In genomic region chr7:139979011-139979719, GRCm38 (mm10) we compare ENCODE assay signal across 8 mouse cellular contexts. TPM values are rescaled to one million over a fixed set of nuclear protein-coding genes. Genes with fewer than 3 reads are reported as not detected.
DNase-seq lines count a peak whose midpoint lies in the region; ATAC-seq and TF ChIP-seq lines count a peak whose summit lies in the region.

No protein-coding gene starts in this region.

- DNase-seq in embryo, embryonic 10 days (ENCODE audit: low spot score): peak; percentile 37
- DNase-seq in embryo, embryonic 9.5 days (ENCODE audit: extremely low spot score): no peak
- DNase-seq in kidney, postnatal 0 days (ENCODE audit: low spot score): no peak
- DNase-seq in ovary, adult 18-20 months (ENCODE audit: low spot score): no peak
- DNase-seq in ovary, postnatal 14 days (ENCODE audit: low spot score): no peak

- no peaks in the 10 kb centered on the region for H3K9me3 ChIP-seq in ES-Bruce4 (replicated peaks; ENCODE audit: control insufficient read depth, insufficient read depth, low read length, poor library complexity, severe bottlenecking)
- no peaks in the 10 kb centered on the region for H3K9me3 ChIP-seq in forebrain, embryonic 13.5 days (replicated peaks)
- no peaks in the 10 kb centered on the region for H3K9me3 ChIP-seq in kidney, postnatal 0 days (replicated peaks; ENCODE audit: low read length)

- no peak for TF ChIP-seq EP300 in ES-Bruce4 (IDR thresholded peaks at IDR 0.05; ENCODE audit: insufficient read depth, low read depth, low read length)

- no peak overlapping the region for H3K9ac ChIP-seq in ES-Bruce4 (ENCODE audit: low read depth, poor library complexity, severe bottlenecking)
- H3K9ac ChIP-seq in forebrain, embryonic 13.5 days: peak overlapping the region; percentile 72
- peak overlapping the region; percentile 32; the same call in 1 of the 2 replicates for H3K9ac ChIP-seq in kidney, postnatal 0 days (ENCODE audit: low read depth, low read length)

- 46% methylated on average over 13 of the region's 13 CpGs for WGBS in forebrain, embryonic 13.5 days
- 39% methylated on average over 13 of the region's 13 CpGs for WGBS in kidney, postnatal 0 days

- H3K4me1 ChIP-seq in ES-Bruce4 (ENCODE audit: control insufficient read depth, insufficient read depth, low read length): peaks cover 15% of the 10 kb centered on the region
- H3K4me1 ChIP-seq in forebrain, embryonic 13.5 days: peaks cover 13% of the 10 kb centered on the region
- no peaks in the 10 kb centered on the region for H3K4me1 ChIP-seq in kidney, postnatal 0 days (replicated peaks; ENCODE audit: insufficient read depth, low read length)

- H3K36me3 ChIP-seq in ES-Bruce4 (ENCODE audit: control insufficient read depth, insufficient read depth, low read length, poor library complexity, severe bottlenecking): no peaks in the 10 kb centered on the region
- H3K36me3 ChIP-seq in forebrain, embryonic 13.5 days (ENCODE audit: poor library complexity, severe bottlenecking): peaks cover 6% of the 10 kb centered on the region; the same call in 1 of the 2 replicates
- no peaks in the 10 kb centered on the region for H3K36me3 ChIP-seq in kidney, postnatal 0 days (ENCODE audit: insufficient read depth, low read length)

- H3K27ac ChIP-seq in ES-Bruce4 (ENCODE audit: insufficient read depth, low read length): no peak overlapping the region
- H3K27ac ChIP-seq in forebrain, embryonic 13.5 days: no peak overlapping the region
- no peak overlapping the region for H3K27ac ChIP-seq in kidney, postnatal 0 days

- H3K4me3 ChIP-seq in ES-Bruce4 (ENCODE audit: low read depth, low read length): peak overlapping the region; percentile 40
- H3K4me3 ChIP-seq in forebrain, embryonic 13.5 days: peak overlapping the region; percentile 53
- peak overlapping the region; percentile 42 for H3K4me3 ChIP-seq in kidney, postnatal 0 days (replicated peaks; ENCODE audit: low read depth, low read length)

- H3K27me3 ChIP-seq in ES-Bruce4 (ENCODE audit: control insufficient read depth, insufficient read depth, low read length, poor library complexity, severe bottlenecking): no peaks in the 10 kb centered on the region
- 0 out of 2 replicates have a peak, but pooled peaks cover 2% of the 10 kb centered on the region for H3K27me3 ChIP-seq in forebrain, embryonic 13.5 days
- no peaks in the 10 kb centered on the region for H3K27me3 ChIP-seq in kidney, postnatal 0 days (ENCODE audit: insufficient read depth, low read length)

- TF ChIP-seq CTCF in ES-Bruce4 (IDR thresholded peaks at IDR 0.05; ENCODE audit: low read depth, low read length): no peak
- TF ChIP-seq CTCF in kidney, postnatal 0 days (IDR thresholded peaks at IDR 0.05; ENCODE audit: low read depth): no peak

- no peak for TF ChIP-seq POLR2A in ES-Bruce4 (IDR thresholded peaks at IDR 0.05; ENCODE audit: insufficient read depth, low read length)

- ATAC-seq in forebrain, embryonic 13.5 days: peak; percentile 60
- ATAC-seq in kidney, postnatal 0 days (replicated peaks; ENCODE audit: low FRiP score, low read depth): peak; percentile 41; the same call in 1 of the 2 replicates
- ATAC-seq in monocyte, adult 5-6 weeks (replicated peaks; ENCODE audit: insufficient number of reproducible peaks, low FRiP score, low TSS enrichment, poor library complexity, severe bottlenecking): 0 out of 2 replicates have a peak, but pooled peaks have one; percentile 8

- H3K4me2 ChIP-seq in forebrain, embryonic 13.5 days: peak overlapping the region; percentile 89
- H3K4me2 ChIP-seq in kidney, postnatal 0 days (ENCODE audit: low read length): peak overlapping the region; percentile 69

RNA-seq across cellular contexts. Expression of gene 6430531B16Rik, which starts 0.6 kb away (rescaled TPM):
- 3.6 and 3.9 TPM in 2 replicates for polyA plus RNA-seq in ES-Bruce4 (2011; ENCODE audit: insufficient read depth, insufficient read length, low read depth, missing spikeins)
- polyA plus RNA-seq in forebrain, embryonic 13.5 days (2015; fragmentation: Nextera tagmentation; extraction: Ambion mirVana): 0.50 and 1.2 TPM in 2 replicates
- 0.28 and 0.36 TPM in 2 replicates for polyA plus RNA-seq in kidney, postnatal 0 days (2015; fragmentation: Nextera tagmentation; extraction: Ambion mirVana)
- 1.5 TPM in 1 of 3 replicates, not detected in the others for total RNA-seq in monocyte, adult 5-6 weeks (2017)

RNA-seq across cellular contexts. Expression of gene Adam8, which starts 13.2 kb away (rescaled TPM):
- 9.2 and 10.6 TPM in 2 replicates for polyA plus RNA-seq in ES-Bruce4 (2011; ENCODE audit: insufficient read depth, insufficient read length, low read depth, missing spikeins)
- polyA plus RNA-seq in forebrain, embryonic 13.5 days (2015; fragmentation: Nextera tagmentation; extraction: Ambion mirVana): 3.9 and 4.3 TPM in 2 replicates
- 0.41 and 0.46 TPM in 2 replicates for polyA plus RNA-seq in kidney, postnatal 0 days (2015; fragmentation: Nextera tagmentation; extraction: Ambion mirVana)
- total RNA-seq in monocyte, adult 5-6 weeks (2017): 10.2 to 54.2 TPM (median 40.8 TPM) in 3 replicates

RNA-seq across cellular contexts. Expression of gene Utf1, which starts 35.6 kb away (rescaled TPM):
- polyA plus RNA-seq in ES-Bruce4 (2011; ENCODE audit: insufficient read depth, insufficient read length, low read depth, missing spikeins): 244 and 276 TPM in 2 replicates
- not detected in 2 replicates for polyA plus RNA-seq in forebrain, embryonic 13.5 days (2015; fragmentation: Nextera tagmentation; extraction: Ambion mirVana)
- polyA plus RNA-seq in kidney, postnatal 0 days (2015; fragmentation: Nextera tagmentation; extraction: Ambion mirVana): not detected in 2 replicates
- not detected in 3 replicates for total RNA-seq in monocyte, adult 5-6 weeks (2017)

RNA-seq across cellular contexts. Expression of gene Zfp511, which starts 57.0 kb away (rescaled TPM):
- polyA plus RNA-seq in ES-Bruce4 (2011; ENCODE audit: insufficient read depth, insufficient read length, low read depth, missing spikeins): 22.3 and 25.4 TPM in 2 replicates
- 52.2 and 53.7 TPM in 2 replicates for polyA plus RNA-seq in forebrain, embryonic 13.5 days (2015; fragmentation: Nextera tagmentation; extraction: Ambion mirVana)
- polyA plus RNA-seq in kidney, postnatal 0 days (2015; fragmentation: Nextera tagmentation; extraction: Ambion mirVana): 35.0 TPM in 2 replicates
- 27.4 to 31.4 TPM (median 27.6 TPM) in 3 replicates for total RNA-seq in monocyte, adult 5-6 weeks (2017)

RNA-seq across cellular contexts. Expression of gene Tubgcp2, which starts 57.3 kb away (rescaled TPM):
- polyA plus RNA-seq in ES-Bruce4 (2011; ENCODE audit: insufficient read depth, insufficient read length, low read depth, missing spikeins): 36.3 and 38.3 TPM in 2 replicates
- polyA plus RNA-seq in forebrain, embryonic 13.5 days (2015; fragmentation: Nextera tagmentation; extraction: Ambion mirVana): 69.6 and 74.7 TPM in 2 replicates
- 34.4 and 39.5 TPM in 2 replicates for polyA plus RNA-seq in kidney, postnatal 0 days (2015; fragmentation: Nextera tagmentation; extraction: Ambion mirVana)
- 16.3 to 28.9 TPM (median 26.9 TPM) in 3 replicates for total RNA-seq in monocyte, adult 5-6 weeks (2017)

Comparison
In these comparisons a context has a peak if more than half of its experiments do, and no peak if none do; other contexts are left out.
1. ATAC-seq: peak in every context shown above with its lines; median percentile 60 in forebrain, embryonic 13.5 days; 41 in kidney, postnatal 0 days; 8 in monocyte, adult 5-6 weeks.
2. RNA of gene Utf1, which starts 35.6 kb away (polyA plus RNA-seq): 244 to 276 TPM in ES-Bruce4; not detected in kidney, postnatal 0 days and not detected in forebrain, embryonic 13.5 days; every median in the first group is over 100 times any median in the second.
3. Peak in every context shown above with its lines, with median percentiles within 50 percentile points of each other: H3K4me3 ChIP-seq.